Mouse (Mus musculus) thymus, postnatal 14 days (tissue): Measurements from ENCODE around the gene Prdm16.

ENCODE experiments used
- DNase-seq: peaks from one replicate; pipeline ENCODE4 v3.0.0; 2021

Prdm16 gene

DNA sequence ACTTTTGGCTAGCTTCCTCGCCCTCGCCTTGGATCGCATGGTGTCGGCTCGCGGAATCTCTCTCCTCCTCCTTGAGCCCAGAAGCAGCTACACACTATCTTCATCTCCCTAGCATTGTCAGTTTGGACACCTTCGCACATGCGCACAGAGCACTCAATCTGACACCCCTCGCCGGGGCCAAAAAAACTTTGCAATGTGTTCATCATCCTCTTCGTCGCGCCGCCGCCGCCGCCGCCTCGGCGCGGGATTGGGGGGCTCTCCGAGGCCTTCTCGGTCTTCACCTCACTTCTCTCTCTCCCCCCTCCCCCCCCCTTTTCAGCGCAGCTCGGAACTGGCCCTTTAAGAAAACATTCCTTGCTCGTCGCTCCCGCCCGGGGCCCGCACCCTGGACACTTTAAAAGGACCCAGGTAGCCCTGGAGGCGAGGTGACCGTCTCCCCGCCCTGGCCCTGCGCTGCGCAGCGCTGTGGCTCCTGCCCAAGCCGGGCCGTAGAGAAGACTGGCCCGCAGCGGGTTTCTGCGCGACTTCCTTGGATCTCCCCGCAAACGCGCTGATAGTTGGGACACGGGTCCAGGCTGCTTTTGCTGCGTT lies at the start of gene Prdm16:
Prdm16 (minus strand) TSS at position 153 of the 591 bp plus-strand sequence.
- DNase-seq: no peak

DNA sequence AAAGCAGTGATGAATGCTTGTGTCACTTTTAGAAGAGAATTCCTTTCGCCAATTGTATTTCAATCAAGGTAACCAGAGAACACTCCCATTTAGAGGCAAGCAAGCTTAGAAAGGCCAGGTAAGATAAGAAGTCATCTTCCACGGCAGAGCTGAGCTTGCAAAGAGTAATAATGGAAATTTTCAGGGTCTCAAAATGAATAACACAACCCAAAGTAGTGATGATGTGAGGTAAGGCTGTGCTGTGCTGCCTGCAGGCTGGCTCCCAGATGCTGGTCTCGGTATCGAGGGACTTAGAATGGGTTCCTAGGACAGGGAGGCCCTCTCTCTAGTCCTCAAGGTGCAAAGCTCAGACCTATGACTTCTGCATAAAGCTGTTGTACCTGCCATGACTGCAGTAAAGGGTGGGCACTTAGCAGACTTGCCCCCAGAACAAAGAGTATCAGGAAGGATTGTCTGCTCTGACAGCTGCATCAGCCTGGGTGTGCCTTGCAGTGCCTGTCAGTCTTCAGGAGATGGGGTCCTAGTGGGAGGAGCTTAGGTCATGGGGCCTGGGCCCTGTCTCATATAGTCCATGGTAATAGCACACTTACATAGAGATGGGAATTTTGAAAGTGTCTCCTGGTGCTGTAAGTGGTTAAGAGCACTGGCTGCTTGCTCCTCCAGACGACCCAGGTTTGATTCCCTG lies 46.5 kb upstream of the Prdm16 start:
- no peak for DNase-seq

DNA sequence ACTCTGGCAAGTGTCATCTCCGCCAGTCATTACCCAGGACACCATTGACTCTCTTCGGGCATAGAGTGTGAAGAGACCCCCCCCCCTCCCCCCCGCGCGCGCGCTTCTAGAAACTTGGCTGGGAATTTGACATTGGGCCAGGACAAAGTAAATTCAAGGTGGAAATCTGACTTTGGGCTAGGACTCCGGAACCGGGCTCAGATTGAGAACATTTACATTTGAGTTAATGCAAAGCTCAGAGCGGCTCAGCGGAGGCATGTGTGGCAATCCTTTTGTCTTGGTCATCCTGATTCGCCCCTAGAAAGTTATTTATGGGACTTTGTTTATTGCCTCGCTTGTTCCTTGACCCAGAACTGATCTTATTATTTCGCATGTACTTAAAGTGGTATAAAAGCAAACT lies 45.6 kb upstream of the Prdm16 start:
- no peak for DNase-seq

DNA sequence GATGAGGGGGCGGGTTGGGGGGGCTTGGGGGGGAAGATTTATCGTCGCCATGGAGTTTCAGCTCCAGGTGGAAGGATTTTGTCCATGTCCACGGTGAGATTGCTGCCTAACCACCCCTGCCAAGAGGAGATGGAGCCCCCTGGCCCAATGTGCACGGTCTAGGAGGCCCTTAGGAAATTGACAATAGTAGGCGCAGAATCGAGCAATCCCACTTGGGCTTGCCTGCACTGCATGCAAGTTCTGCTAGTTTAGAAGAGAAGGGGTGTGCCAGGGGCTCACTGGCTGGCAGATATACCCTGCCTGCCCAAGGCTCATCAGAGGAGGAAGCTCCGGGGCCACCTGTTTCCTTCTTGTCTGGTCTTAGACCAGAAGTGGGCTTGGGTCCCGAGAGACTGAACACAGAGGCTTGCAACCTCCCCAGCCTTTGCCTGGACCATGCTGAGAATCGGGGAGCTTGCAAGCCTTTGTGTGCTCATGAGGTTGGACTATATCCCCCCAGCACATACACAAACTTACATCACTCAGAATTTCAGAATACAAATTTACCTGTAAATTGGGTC lies 38.8 kb upstream of the Prdm16 start:
- no peak for DNase-seq

DNA sequence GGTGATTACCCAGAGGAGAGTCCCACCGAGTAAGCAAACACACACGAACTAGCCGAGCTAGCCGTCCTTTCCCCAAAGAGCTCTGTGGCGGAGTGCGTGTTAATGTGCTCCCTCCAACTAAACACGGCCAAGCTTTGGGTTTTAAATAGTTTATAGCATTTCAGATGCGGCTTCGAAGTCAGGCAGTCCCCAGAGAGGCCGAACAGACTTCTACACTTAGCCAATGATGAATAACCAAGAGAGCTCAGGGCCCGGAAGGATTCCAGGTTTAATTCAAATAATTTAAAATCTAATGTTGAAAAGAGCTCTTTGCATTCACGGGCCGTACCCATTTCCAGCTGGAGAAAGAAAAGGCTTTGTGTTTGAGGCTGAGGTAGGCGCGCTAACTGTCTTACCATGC lies 38.3 kb upstream of the Prdm16 start:
- DNase-seq: no peak

DNA sequence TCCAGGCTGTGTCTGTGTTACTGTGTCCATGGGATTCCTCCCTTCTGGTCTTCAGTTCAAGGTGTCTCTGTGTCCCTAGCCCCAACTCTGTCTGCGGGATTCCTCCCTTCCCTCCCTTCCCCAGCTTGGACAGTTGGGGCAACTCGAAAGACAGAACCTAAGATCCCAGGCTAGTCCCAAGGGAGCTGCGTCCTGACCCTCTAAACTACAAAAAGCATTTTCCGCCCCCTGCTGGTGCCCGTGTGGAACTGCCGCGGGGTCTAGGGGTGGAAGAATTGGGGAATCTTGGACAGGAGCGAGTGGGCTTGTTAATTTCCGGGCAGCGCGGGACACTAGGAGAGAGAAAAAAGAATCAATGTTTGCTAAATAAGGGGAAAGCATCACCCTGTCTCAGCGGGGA lies 37.9 kb upstream of the Prdm16 start:
- DNase-seq: peak; percentile 32

DNA sequence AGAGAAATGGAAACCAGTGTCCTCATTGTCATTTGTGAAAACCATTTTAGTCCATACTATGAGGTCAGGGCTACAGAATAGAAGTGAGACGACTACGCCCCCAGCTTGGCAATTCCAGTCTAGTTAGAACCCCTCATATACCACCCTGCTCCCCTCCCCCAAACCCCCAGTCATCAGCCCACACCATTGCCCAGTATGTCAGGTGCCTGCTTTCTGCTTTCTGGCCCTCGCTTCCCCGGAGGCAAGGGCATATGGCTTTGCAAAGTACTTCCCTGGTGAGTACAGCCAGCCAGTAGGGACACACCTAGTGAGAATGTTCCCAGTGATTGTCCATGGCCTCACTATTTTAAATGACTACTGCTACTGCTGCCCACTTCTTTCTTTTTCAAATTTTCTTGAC lies 37.3 kb upstream of the Prdm16 start:
- no peak for DNase-seq

DNA sequence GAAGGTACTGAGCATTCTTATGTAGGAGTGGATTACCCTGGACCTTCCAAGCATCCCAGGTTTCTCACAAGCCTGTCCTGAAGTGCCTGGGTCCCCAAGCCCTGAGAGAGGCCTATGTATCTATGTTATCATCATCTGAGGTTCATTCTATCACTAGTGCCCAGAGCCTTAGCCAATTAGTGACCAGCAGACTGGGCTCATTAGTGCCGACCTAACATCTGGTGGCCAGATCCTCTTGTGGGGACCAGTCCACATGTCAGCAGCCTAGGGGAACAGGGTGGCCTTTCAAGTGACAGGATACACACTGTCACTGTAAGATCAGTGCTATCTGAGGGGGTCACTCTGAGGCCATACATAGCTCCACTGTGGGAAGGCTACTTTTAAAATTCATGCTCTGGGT lies 35.4 kb upstream of the Prdm16 start:
- DNase-seq: no peak

DNA sequence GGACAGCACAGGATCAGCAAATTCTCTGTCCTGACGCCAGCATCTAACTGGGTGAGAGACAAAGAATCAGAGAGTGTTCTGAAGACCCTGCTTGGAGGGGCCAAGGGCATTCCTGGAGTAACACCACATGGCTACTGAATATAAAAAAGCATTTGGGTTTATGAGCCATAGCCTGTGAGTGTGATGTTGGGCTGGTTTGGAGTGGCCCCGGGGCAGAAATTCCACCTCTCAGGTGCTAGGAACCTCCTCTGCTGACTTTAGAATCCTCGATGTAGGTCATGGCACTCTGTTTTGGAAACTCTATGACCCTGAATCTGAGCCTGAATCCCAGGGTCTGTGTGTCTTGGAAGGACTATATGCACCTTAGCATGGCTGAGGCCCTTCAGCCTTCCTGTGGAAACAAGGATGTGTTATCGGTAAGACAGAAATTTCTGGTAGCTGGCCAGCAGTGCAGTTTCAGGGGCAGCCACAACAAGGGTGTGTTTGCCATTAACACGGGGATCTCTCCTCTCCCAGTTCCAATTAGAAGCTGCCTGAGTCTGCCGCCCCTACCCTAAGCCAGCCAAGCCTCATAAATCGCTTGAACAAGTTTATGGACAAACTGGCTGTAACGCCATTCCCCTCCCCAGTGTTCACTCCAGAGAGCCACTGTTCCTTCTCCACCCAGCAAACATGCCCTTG lies 34.7 kb upstream of the Prdm16 start:
- no peak for DNase-seq

DNA sequence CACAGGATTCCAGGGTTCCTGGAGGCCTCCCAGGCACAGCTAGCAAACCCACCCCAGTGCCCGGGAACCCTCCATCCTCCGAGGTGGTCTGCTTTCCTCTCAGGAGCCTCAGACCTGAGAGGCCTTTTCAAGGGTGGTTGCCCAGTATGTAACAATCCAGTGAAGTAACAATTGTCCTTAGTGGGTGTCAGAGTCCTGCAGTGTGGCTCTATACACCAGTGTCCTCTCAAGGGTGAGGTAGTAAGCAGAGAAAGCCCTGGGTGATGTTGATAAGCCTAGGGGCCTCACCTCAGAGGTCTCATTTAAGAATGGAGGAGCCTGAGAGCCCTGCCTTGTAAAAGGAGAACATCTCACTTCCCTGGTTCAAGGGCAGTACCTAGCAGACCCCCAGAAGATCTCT lies 31.1 kb upstream of the Prdm16 start, which contains the start of gene Actrt2:
Actrt2 (minus strand) TSS at position 101 of the 400 bp plus-strand sequence.
- no peak for DNase-seq

DNA sequence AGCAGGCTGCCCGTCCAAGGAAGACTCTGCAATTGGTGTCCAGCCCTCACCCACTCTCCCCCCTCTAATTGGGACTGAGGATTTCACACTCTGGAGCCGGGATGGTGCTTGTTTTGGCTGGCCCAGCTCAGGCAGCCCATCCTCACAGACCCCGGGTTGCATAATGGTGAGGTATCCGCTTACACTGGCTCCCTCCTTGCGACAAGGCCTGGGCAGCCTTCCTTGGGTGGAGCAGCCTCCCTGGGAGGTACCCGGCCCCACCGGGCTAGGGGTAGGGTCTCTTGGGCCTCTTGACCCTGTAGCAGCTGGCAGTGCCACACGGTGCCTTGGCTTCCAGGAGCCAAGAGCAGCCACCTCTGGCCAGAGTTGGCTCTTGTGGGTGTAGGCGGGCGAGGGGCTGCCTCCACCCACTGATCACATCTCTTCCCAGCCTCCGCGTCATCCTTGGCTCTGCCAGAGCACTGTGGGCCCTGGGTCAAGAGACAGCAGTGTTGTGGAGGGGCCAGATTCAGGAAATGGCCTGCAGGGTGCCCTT lies 26.1 kb upstream of the Prdm16 start:
- DNase-seq: no peak

DNA sequence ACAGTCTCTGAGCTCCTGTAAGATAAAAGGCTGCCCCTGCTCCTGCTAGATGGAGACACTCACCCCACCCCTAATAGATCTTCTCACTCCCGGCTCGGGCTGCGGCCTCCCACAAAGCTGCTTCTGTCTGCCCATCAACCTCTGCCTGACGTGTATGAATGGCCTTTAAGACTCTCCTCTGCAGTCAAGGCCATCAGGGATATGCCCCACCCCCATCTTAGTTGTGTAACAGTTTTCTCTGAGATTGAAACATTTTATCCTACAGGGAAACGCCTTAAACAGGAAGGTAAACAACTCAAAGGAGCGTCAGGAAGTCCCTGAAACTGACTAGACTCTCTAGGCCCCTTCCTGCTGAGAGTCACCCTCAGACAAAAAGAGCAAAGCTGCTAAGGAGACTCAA lies 24.6 kb upstream of the Prdm16 start:
- DNase-seq: no peak

DNA sequence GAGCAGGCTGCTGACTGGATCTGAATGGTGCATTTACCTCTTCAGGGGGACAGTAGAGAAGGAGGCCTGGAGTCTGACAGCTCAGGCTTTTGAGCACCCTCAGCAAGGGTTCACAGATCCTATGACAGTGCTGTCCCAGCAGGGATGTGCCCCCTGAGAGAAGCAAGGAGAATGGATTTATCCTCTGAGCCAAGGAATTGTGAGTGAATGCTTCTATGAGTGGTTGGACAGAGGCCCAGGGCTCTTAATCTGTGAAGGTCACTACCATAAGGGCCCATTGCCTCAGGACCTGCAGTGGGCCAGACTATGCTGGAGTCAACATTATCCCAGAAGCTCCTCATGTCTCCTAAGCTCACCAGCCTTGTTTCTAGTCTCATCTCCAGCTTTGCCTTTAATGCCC lies 23.4 kb upstream of the Prdm16 start:
- DNase-seq: no peak

DNA sequence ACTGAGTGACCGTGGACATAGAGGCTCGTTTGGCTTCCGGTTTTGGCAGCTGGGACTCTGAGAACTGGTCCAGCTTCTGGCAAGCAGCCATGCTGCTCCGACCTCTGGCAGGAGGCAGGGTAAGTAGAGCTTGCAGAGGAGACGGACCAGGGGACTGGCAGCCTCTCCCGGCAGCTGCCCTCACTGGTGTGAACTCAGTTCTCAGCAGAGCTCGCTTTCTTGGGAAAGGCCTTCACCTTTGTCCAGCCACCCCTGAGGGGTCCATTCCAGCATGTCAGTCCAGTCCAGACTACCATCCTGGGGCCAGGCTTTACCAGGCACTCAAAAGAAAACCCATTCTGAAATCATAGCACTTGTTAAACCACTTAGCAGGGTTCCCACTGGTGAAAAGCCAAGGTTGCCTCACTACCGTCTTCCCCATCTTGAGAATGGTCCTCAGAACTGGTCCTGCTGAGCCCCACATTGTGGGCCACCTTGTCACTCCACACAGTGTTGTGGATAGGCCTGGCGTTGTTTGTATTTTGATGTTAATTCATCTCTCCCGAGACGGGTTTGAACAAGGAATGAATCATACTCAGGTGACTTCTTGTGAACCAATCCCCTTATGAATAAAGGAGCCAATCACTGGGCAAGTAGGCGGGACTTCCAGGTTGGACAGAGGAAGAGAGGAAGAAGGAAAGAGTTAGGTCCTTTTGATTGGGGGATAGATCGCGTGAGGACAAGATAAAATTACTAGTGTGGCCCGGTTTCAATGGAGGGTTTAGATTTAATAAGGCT lies 18.6 kb upstream of the Prdm16 start:
- DNase-seq: no peak

DNA sequence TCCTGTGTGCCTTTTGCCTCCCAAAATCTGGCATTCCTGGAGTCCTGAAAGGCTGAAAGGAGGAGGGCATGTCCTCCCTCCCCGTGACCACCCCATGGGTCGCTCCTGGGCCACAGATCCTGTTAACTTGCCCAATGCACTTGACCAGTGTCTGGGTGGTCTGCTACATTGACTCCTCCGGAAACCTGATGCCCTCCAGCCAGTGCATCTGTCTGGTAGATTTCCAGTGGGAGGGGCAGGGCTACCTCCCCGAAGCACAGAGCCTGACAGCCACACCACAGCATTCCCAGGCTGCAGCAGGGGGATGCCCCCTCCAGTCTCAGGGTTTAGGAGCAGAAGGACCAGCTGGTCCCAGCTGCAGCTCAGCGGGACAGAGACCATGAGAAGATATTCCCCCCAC lies 15.8 kb upstream of the Prdm16 start:
- no peak for DNase-seq

DNA sequence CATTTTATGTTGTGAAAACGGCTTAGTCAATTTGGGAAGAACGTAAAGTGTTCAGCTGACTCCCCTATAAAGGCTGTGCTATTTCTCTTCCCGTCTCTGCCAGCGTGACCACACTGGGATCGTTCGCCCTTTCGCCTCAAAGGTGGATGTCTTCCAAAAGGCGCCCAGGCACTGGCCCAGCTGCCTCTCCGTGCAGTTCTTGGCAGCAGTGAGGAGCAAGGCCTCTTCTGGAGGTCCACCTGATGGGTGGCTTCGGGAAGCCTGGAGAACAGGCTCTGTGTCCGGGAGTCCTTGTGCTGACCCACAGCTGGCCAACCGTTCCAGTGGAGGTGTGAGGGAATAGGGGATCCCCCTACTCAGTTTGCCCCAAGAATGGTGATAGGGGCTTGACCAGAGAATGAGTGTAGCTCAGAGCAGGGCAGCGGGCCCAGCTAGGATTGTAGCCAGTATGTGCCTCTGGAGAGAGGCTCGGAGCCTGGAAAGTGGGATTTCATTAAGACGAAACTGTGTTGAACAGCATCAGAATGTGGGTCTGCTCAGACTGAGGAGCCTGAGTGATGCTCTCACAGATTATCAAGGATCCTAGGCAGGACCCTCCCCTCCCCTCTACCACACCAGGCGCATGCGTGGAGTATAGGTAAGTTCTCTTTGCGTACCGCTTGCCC lies 12.5 kb upstream of the Prdm16 start:
- DNase-seq: no peak

DNA sequence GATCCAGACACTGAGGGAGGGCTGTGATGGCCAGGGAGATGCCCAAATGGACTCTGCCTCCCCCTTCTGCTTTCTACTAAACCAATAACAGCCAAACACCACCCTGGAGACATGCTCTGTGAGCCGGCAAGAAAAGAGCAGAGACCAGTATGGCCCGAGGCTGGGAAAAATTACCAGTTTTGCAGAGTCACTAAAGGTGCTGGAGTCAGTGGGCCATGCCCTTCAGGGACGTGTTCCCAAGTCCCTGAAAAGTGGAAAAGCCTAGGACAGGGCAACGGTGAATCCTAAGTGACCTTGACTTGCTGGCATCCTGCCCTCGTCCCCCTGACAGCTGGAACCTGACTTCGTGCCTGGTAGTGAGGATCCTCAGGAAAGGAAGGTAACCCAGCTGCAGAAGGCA lies 5.8 kb upstream of the Prdm16 start:
- DNase-seq: no peak

DNA sequence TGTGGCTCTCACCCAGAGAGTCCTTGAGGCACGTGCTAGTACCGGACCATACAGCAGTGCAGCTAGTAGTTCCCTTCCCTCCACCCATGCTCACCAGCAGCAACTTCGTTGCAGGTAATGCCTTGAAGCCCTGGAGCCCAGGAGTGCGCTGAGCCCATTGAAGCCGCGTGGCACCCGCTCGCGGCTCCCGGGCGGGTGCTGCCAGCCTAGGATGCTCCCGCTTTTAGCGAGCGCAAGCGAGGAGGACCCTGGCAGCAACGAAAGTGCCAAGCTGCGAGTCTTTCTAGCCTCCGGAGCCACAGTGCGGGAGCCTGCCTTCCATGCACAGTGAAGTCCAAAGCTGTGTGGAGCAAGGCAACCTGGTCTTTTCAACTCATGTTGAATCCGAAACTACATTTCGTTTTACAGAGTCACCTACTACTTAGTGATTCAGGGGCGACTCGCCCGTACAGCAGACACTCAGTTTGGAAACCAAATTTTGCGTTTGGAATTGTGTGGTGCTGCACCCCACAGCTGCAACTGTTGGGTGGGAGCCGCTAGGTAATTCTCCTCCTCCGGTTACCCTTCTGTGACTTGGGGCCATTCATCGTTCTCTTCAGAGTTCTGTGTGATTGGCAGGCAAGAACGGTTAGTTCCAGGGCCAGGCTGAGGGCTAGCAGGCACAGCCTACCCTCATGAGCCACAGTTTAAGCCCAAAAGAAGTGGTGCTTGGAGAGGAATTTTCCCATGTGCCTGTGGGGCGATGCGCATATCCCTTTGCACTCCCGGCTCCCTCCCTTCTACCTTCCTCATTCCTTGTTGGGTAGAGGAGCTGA lies 4.8 kb upstream of the Prdm16 start:
- DNase-seq: no peak

DNA sequence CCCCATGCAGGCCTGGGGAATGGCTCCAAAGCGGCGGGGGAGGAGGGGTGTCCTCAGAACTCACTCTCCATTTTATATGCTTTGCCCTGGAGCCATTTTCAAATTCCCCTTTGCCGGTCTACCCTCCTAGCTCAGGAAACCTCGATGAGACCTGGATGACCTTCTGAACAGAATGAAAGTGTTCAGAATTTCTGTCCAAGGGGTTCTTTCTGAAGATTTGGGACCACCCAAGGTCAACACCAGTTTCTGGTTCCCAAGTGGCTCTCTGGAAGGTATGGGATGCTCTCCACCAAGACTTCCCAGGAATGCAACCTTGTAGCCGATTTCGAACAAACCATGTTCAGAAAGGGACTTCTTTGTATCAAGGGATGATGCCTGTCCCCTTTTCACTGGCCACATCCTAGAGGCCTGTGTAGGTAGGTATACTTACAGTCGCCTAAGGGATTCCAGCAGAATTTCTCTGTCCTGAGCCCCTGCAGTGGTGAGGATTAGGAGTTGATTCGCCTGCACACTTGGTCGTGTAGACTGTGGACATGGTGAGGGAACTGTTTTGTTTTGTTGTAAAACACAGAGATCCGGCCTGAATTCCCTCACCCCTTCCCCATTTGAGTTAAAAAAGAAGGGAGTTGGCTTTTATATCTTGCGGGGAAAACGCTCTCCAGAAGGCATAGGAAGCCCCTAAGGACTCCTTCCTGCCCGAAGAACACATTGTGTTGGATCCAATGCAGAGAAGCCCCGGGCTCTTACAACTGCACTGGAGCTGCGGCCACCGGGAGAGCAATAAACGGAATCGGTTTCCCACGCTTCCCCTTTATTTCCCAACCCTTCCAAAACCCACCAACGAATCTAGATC lies 4.0 kb upstream of the Prdm16 start:
- no peak for DNase-seq
